Mouse (Mus musculus) lung, postnatal 10 days (tissue): ENCODE measurements at regions not wholly inside any gene's neighbourhood (a gene's known extent, or its start where the extent isn't known, plus 50 kb on each side); places are given as distances from the start of the nearest gene placed in this dataset.

Experiments
- DNase-seq: peaks from one replicate; pipeline ENCODE4 v3.0.0; 2021

- DNase-seq = no peak
These were observed 541.2 kb downstream of the Grxcr1 start for GRCm38 (mm10) chr5:68572816-68573215.

GRCm38 (mm10) chr5:68575827-68576226 lies 544.2 kb downstream of the Grxcr1 start:
- DNase-seq = no peak

- DNase-seq = no peak
These were observed 546.9 kb downstream of the Grxcr1 start for GRCm38 (mm10) chr5:68578496-68578895.

- no peak for DNase-seq
These were observed 560.8 kb downstream of the Grxcr1 start for GRCm38 (mm10) chr5:68592423-68592822.

- no peak for DNase-seq
These were observed 586.8 kb downstream of the Grxcr1 start for GRCm38 (mm10) chr5:68618451-68618850.

- DNase-seq = no peak
These were observed 603.8 kb downstream of the Grxcr1 start for GRCm38 (mm10) chr5:68635400-68635799.

GRCm38 (mm10) chr5:68672834-68673233 lies 641.2 kb downstream of the Grxcr1 start:
- no peak for DNase-seq

- DNase-seq = no peak
These were observed 640.1 kb downstream of the Kctd8 start for GRCm38 (mm10) chr5:68701342-68701741.

GRCm38 (mm10) chr5:68705411-68706080 lies 635.9 kb downstream of the Kctd8 start:
- DNase-seq = no peak

DNA sequence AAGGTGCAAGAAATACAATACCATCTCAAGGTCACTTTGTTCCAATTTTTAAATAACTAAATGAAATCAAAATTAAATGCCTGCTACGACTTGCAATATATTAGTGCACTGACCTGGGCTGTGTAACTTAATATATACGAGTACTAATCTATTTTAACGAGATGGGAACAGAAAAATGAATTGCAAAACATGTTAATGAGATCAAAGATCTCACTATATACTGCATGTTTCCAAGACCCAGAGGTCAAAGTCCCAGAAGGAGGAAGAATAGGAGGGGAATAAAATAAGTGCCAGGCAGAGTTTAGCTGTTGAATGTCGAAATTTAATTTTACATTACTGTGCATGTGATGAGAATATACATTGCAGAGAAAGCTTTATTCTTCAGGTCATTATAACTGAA lies 614.7 kb downstream of the Kctd8 start:
- DNase-seq = no peak

- DNase-seq = peak; percentile 3
These were observed 606.3 kb downstream of the Kctd8 start for GRCm38 (mm10) chr5:68735186-68735585.

GRCm38 (mm10) chr5:68750499-68750898 lies 591.0 kb downstream of the Kctd8 start:
- no peak for DNase-seq

- no peak for DNase-seq
These were observed 588.5 kb downstream of the Kctd8 start for GRCm38 (mm10) chr5:68753025-68753424.
